Mouse (Mus musculus): ENCODE data around the gene B4galnt4. TPM values are rescaled to one million over a fixed set of nuclear protein-coding genes. Genes with fewer than 3 reads are reported as not detected.

The B4galnt4 gene
- total and polyA plus RNA-seq, 2 experiments from 2014 or later = 47.4 to 163 TPM

DNA sequence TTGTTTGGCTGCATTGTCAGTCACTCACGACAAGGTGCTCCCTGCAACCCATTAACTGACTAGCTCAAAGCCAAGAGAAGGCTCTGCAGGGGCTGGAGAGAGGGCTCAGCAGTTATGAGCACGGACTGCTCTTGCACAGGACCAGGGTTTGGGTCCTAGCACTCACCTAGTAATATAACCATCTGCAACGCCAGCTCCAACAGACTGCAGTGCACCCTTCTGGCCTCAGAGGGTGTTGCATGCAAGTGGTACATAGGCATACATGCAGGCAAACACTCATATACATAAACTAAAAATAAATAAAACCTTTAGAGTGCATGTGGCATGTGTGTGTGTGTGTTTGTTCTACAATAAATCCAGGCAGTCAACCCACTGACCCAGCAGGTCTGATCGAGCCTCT is 5.1 kb upstream of the B4galnt4 start:
- no peaks in the 10 kb centered on the region for H3K36me3 ChIP-seq (ENCODE audit: insufficient read depth)
- TF ChIP-seq CTCF (IDR thresholded peaks at IDR 0.05; ENCODE audit: low read depth) = 0 out of 2 replicates have a peak, but pooled peaks have one; percentile 9
- no peak overlapping the region for H3K4me3 ChIP-seq (ENCODE audit: low read depth, low read length)
- H3K27me3 ChIP-seq (ENCODE audit: insufficient read depth, low read length) = no peaks in the 10 kb centered on the region
- no peak overlapping the region for H3K4me2 ChIP-seq (ENCODE audit: low read depth)
- no peak overlapping the region for H3K27ac ChIP-seq (ENCODE audit: low read depth, low read length)
- no peaks in the 10 kb centered on the region for H3K9me3 ChIP-seq (ENCODE audit: low read length)
- WGBS = 87% methylated on average over 4 of the region's 4 CpGs
- no peak for ATAC-seq
- no peak overlapping the region for H3K9ac ChIP-seq
- DNase-seq = no peak
- peaks cover 6% of the 10 kb centered on the region for H3K4me1 ChIP-seq (ENCODE audit: insufficient read depth)

DNA sequence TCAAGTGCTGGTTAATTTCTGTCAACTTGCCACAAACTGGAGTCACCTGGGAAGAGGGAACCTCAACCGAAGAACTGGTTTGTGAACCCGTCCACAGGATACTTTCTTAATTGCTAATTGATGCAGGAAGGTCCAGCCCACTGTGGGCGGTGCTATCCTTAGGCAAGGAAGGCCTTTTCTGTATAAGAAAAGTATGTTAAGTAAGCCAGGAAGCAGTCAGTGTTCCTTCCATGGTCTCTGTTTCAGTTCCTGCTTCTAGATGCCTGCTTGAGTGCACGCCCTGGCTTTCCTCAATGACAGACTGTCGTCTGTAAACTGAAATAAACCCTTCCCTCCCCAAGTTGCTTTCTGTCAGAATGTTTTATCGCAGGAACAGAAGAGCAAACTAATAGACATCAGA is 3.9 kb upstream of the B4galnt4 start:
- TF ChIP-seq CTCF (IDR thresholded peaks at IDR 0.05; ENCODE audit: low read depth) = no peak
- H3K36me3 ChIP-seq (ENCODE audit: insufficient read depth) = no peaks in the 10 kb centered on the region
- peaks cover 12% of the 10 kb centered on the region for H3K4me1 ChIP-seq (ENCODE audit: insufficient read depth)
- no peak for DNase-seq
- H3K9ac ChIP-seq = no peak overlapping the region
- H3K4me3 ChIP-seq (ENCODE audit: low read depth, low read length) = no peak overlapping the region
- 96% methylated on average over 6 of the region's 6 CpGs for WGBS
- ATAC-seq = no peak
- H3K27me3 ChIP-seq (ENCODE audit: insufficient read depth, low read length) = no peaks in the 10 kb centered on the region
- no peak overlapping the region for H3K4me2 ChIP-seq (ENCODE audit: low read depth)
- no peak overlapping the region for H3K27ac ChIP-seq (ENCODE audit: low read depth, low read length)
- H3K9me3 ChIP-seq (ENCODE audit: low read length) = no peaks in the 10 kb centered on the region

DNA sequence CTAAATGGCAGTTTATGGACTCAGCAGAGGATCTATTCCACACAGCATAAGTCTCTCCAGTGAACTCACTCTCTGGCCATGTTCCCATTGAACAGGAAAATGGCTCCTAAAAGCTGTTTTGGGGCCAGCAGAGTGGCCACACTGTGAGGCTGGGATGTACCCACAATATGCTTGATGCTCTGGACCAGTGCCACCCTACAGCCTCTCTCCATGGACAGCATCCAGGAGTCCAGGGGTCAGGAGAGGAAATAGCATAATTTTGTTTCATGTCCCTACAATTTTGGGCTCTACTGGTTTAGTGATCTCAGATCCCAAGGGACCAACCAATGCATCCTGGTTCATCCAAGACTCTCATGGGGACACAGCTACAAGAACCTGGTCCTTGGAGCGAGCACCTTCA is 3.4 kb upstream of the B4galnt4 start:
- TF ChIP-seq CTCF (IDR thresholded peaks at IDR 0.05; ENCODE audit: low read depth) = no peak
- no peak overlapping the region for H3K9ac ChIP-seq
- peaks cover 17% of the 10 kb centered on the region for H3K4me1 ChIP-seq (ENCODE audit: insufficient read depth)
- no peak for ATAC-seq
- H3K4me3 ChIP-seq (ENCODE audit: low read depth, low read length) = no peak overlapping the region
- WGBS = 97% methylated on average over 1 of the region's 1 CpGs
- H3K9me3 ChIP-seq (ENCODE audit: low read length) = no peaks in the 10 kb centered on the region
- no peaks in the 10 kb centered on the region for H3K27me3 ChIP-seq (ENCODE audit: insufficient read depth, low read length)
- no peak for DNase-seq
- no peak overlapping the region for H3K27ac ChIP-seq (ENCODE audit: low read depth, low read length)
- no peak overlapping the region for H3K4me2 ChIP-seq (ENCODE audit: low read depth)
- H3K36me3 ChIP-seq (ENCODE audit: insufficient read depth) = no peaks in the 10 kb centered on the region

DNA sequence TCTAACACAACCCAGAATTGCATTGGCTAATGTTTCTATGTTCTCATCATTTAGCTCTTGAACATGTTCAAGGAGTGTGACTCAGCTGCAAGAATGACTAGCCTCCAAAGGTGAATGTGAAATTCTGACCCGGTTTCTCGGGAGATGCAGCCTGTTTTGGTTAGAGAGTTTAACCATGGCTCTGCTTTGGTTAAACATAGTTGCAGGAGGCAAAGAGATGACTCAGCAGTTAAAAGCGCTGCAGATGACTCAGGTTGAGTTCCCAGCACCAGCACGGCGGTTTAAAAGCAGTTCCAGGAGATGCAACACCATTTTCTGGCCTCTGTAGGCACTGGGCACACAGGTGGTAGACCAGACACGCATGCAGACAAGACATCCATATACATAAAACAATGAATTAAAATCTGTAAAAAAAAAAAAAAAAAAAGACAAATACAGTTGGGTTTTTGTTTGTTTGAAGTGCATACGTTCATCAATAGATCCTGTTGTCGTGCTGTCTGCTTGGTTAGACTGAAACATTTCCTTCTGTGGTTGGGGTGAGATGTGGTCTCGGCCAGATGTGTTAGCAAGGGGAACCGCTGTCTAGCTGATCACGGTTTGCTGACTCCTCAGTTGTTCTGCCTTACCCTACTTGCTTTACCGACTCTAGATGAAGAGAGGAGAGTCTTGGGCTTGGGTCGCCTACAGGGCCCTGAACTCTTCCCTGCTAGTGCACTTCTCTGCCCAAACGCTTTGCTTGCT is 2.1 kb upstream of the B4galnt4 start:
- Histone ChIP-seq H3K9me3 (ENCODE audit: low read length) (no peaks in the 10 kb centered on the region), H3K4me1 (ENCODE audit: insufficient read depth) (peaks cover 18% of the 10 kb centered on the region), H3K9ac (no peak overlapping the region), H3K4me2 (ENCODE audit: low read depth) (no peak overlapping the region), H3K4me3 (ENCODE audit: low read depth, low read length) (no peak overlapping the region), H3K36me3 (ENCODE audit: insufficient read depth) (0 out of 2 replicates have a peak, but pooled peaks cover 2% of the 10 kb centered on the region), H3K27ac (ENCODE audit: low read depth, low read length) (no peak overlapping the region), H3K27me3 (ENCODE audit: insufficient read depth, low read length) (no peaks in the 10 kb centered on the region)
- ATAC-seq = no peak
- DNase-seq = no peak
- no peak for TF ChIP-seq CTCF (IDR thresholded peaks at IDR 0.05; ENCODE audit: low read depth)
- WGBS = 93% methylated on average over 14 of the region's 14 CpGs

GRCm38 (mm10) chr7:141059929-141060328 is 975 bp upstream of the B4galnt4 start:
- H3K27me3 ChIP-seq (ENCODE audit: insufficient read depth, low read length) = no peaks in the 10 kb centered on the region
- ATAC-seq (no peak), DNase-seq (no peak)
- peak overlapping the region; percentile 85 for H3K4me3 ChIP-seq (ENCODE audit: low read depth, low read length)
- H3K9ac ChIP-seq = peak overlapping the region; percentile 99
- 66% methylated on average over 2 of the region's 2 CpGs for WGBS
- no peaks in the 10 kb centered on the region for H3K9me3 ChIP-seq (ENCODE audit: low read length)
- peaks cover 18% of the 10 kb centered on the region for H3K4me1 ChIP-seq (ENCODE audit: insufficient read depth)
- H3K4me2 ChIP-seq (ENCODE audit: low read depth) = peak overlapping the region; percentile 84
- TF ChIP-seq CTCF (IDR thresholded peaks at IDR 0.05; ENCODE audit: low read depth) = no peak
- peak overlapping the region; percentile 92 for H3K27ac ChIP-seq (ENCODE audit: low read depth, low read length)
- H3K36me3 ChIP-seq (ENCODE audit: insufficient read depth) = peaks cover 13% of the 10 kb centered on the region

- TF ChIP-seq CTCF (IDR thresholded peaks at IDR 0.05; ENCODE audit: low read depth) = no peak
- 1% methylated on average over 37 of the region's 37 CpGs for WGBS
- Histone ChIP-seq H3K36me3 (ENCODE audit: insufficient read depth) (peaks cover 27% of the 10 kb centered on the region), H3K27me3 (ENCODE audit: insufficient read depth, low read length) (no peaks in the 10 kb centered on the region), H3K4me3 (ENCODE audit: low read depth, low read length) (peak overlapping the region; percentile 85), H3K9ac (peak overlapping the region; percentile 99), H3K9me3 (ENCODE audit: low read length) (no peaks in the 10 kb centered on the region), H3K27ac (ENCODE audit: low read depth, low read length) (peak overlapping the region; percentile 92), H3K4me2 (ENCODE audit: low read depth) (peak overlapping the region; percentile 84), H3K4me1 (ENCODE audit: insufficient read depth) (peaks cover 18% of the 10 kb centered on the region)
- ATAC-seq = peak; percentile 33
- no peak for DNase-seq
These were observed 377 bp downstream of the B4galnt4 start for GRCm38 (mm10) chr7:141061269-141061692.

DNA sequence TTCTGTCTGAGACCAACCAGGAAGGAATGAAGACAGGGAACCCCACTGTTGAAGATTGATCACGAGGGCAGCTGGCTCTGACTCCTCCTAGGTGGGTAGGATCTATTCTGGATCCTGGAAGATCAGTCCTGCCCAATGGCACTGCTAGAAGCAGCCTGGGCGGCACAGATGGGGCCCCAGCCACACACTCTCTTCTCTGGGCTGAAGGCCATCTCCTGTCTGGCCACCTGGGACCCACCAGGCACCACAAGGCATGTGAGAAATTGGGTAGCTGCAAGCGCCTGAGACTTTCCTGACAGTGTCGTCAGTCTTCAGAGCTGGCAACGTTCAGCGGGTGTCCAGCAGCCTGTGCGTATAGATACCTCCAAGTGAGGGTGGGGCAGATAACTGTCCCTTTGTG is 1.6 kb downstream of the B4galnt4 start:
- Histone ChIP-seq H3K27me3 (ENCODE audit: insufficient read depth, low read length) (no peaks in the 10 kb centered on the region), H3K27ac (ENCODE audit: low read depth, low read length) (no peak overlapping the region), H3K9me3 (ENCODE audit: low read length) (no peaks in the 10 kb centered on the region), H3K4me2 (ENCODE audit: low read depth) (peak overlapping the region; percentile 84), H3K4me3 (ENCODE audit: low read depth, low read length) (no peak overlapping the region), H3K36me3 (ENCODE audit: insufficient read depth) (peaks cover 39% of the 10 kb centered on the region), H3K4me1 (ENCODE audit: insufficient read depth) (peaks cover 18% of the 10 kb centered on the region), H3K9ac (no peak overlapping the region; the same call in 1 of the 2 replicates)
- no peak for DNase-seq
- ATAC-seq = no peak
- 73% methylated on average over 7 of the region's 7 CpGs for WGBS
- TF ChIP-seq CTCF (IDR thresholded peaks at IDR 0.05; ENCODE audit: low read depth) = no peak
